Mouse (Mus musculus) layer of hippocampus, adult 11-12 months (tissue): ENCODE measurements at regions not wholly inside any gene's neighbourhood (a gene's known extent, or its start where the extent isn't known, plus 50 kb on each side); places are given as distances from the start of the nearest gene placed in this dataset.

Source experiments
- DNase-seq: peaks from one replicate; pipeline ENCODE4 v3.0.0; 2022; ENCODE audit warnings: low spot score

GRCm38 (mm10) chr6:127348770-127349409, 97.8 kb upstream of the Parp11 start:
- no peak for DNase-seq

GRCm38 (mm10) chr6:127349479-127350110, 97.0 kb upstream of the Parp11 start:
- no peak for DNase-seq

- no peak for DNase-seq
These were observed 94.9 kb upstream of the Parp11 start for GRCm38 (mm10) chr6:127351691-127352090.

GRCm38 (mm10) chr6:127355112-127355511, 91.5 kb upstream of the Parp11 start:
- no peak for DNase-seq

- DNase-seq = peak; percentile 8
These were observed 90.2 kb upstream of the Parp11 start for GRCm38 (mm10) chr6:127356442-127356841.

GRCm38 (mm10) chr6:127358805-127359204, 87.8 kb upstream of the Parp11 start:
- DNase-seq = no peak

- DNase-seq = peak; percentile 80
These were observed 87.2 kb upstream of the Parp11 start for GRCm38 (mm10) chr6:127359391-127359874.

GRCm38 (mm10) chr6:127362166-127362565, 84.5 kb upstream of the Parp11 start:
- DNase-seq = no peak

- no peak for DNase-seq
These were observed 83.5 kb upstream of the Parp11 start for GRCm38 (mm10) chr6:127362966-127363752.

GRCm38 (mm10) chr6:127363871-127364590, 82.6 kb upstream of the Parp11 start:
- no peak for DNase-seq

- DNase-seq = no peak
These were observed 82.0 kb upstream of the Parp11 start for GRCm38 (mm10) chr6:127364591-127365187.

GRCm38 (mm10) chr6:127365246-127365645, 81.4 kb upstream of the Parp11 start:
- no peak for DNase-seq

- DNase-seq = no peak
These were observed 81.0 kb upstream of the Parp11 start for GRCm38 (mm10) chr6:127365651-127366050.

- DNase-seq = no peak
These were observed 73.6 kb upstream of the Parp11 start for GRCm38 (mm10) chr6:127373052-127373451.

- no peak for DNase-seq
These were observed 72.7 kb upstream of the Parp11 start for GRCm38 (mm10) chr6:127373797-127374463.

GRCm38 (mm10) chr6:127374464-127375143, 72.0 kb upstream of the Parp11 start:
- DNase-seq = no peak

- no peak for DNase-seq
These were observed 71.5 kb upstream of the Parp11 start for GRCm38 (mm10) chr6:127375144-127375529.

GRCm38 (mm10) chr6:127375711-127376199, 70.9 kb upstream of the Parp11 start:
- no peak for DNase-seq

- DNase-seq = no peak
These were observed 67.9 kb upstream of the Parp11 start for GRCm38 (mm10) chr6:127378701-127379100.

GRCm38 (mm10) chr6:127379511-127379910, 67.1 kb upstream of the Parp11 start:
- no peak for DNase-seq
